Mouse (Mus musculus): ENCODE data around the gene Topaz1.

GRCm38 (mm10) chr9:122725046-122725765 is 21.9 kb upstream of the Topaz1 start:
- TF ChIP-seq CTCF (IDR thresholded peaks at IDR 0.05; ENCODE audit: insufficient read depth, low read depth, low read length) (no peak), POLR2A (IDR thresholded peaks at IDR 0.05; ENCODE audit: insufficient read depth, low read depth, low read length) (no peak)
